Mouse (Mus musculus): ENCODE data around the gene Soga1. TPM values are rescaled to one million over a fixed set of nuclear protein-coding genes. Genes with fewer than 3 reads are reported as not detected.
A peak's percentile ranks its signal among the peaks of the same experiment; 100 is the strongest.

Gene Soga1
- 1 to 10 TPM; 2.8 to 4.5 TPM for total RNA-seq (2021)
- long read RNA-seq, experiment 1, full-length matches to known transcripts = 1 of 3 reads
- long read RNA-seq, experiment 1, partial matches to known transcripts = 1 of 3 reads
- long read RNA-seq, experiment 1, other reads (novel, unspliced or antisense) = 1 of 3 reads
- long read RNA-seq, experiment 2 = 0 reads

- Histone ChIP-seq H3K4me3 (peak within 1 kb of the TSS; percentile 93), H3K27ac (peak within 1 kb of the TSS; percentile 86)
- intact Hi-C loops (cut with DNase I) = loop anchor here (5.0 kb wide), 1 partner anchor 217 kb away; the partner anchor contains the start of gene Rab5if
- TF ChIP-seq CTCF (IDR thresholded peaks at IDR 0.05) = peak; percentile 67
- DNase-seq = peak; percentile 93
Observed at GRCm38 (mm10) chr2:157078793-157079700, at the start of gene Soga1. Gene Soga1 (minus strand): TSS chr2:157079254.

GRCm38 (mm10) chr2:157128072-157128471 is 49.0 kb upstream of the Soga1 start:
- no peak overlapping the region for H3K4me3 ChIP-seq
- intact Hi-C loops (cut with DNase I) = loop anchor here (5.0 kb wide), 1 partner anchor 134 kb away; no protein-coding TSS in a partner anchor
- peak; percentile 39 for TF ChIP-seq CTCF (IDR thresholded peaks at IDR 0.05)
- no peak overlapping the region for H3K27ac ChIP-seq
- DNase-seq = peak; percentile 22

GRCm38 (mm10) chr2:157127370-157127769 is 48.3 kb upstream of the Soga1 start:
- TF ChIP-seq CTCF (IDR thresholded peaks at IDR 0.05) = no peak
- intact Hi-C loops (cut with DNase I) = loop anchor here (5.0 kb wide), 1 partner anchor 135 kb away; no protein-coding TSS in a partner anchor
- Histone ChIP-seq H3K27ac (no peak overlapping the region), H3K4me3 (no peak overlapping the region)
- no peak for DNase-seq

- no peak for TF ChIP-seq CTCF (IDR thresholded peaks at IDR 0.05)
- H3K4me3 ChIP-seq = no peak overlapping the region
- H3K27ac ChIP-seq = no peak overlapping the region
- intact Hi-C loops (cut with DNase I) = loop anchor here (5.0 kb wide), 1 partner anchor 137 kb away; no protein-coding TSS in a partner anchor
- DNase-seq = no peak
Observed at GRCm38 (mm10) chr2:157125246-157125645, 46.2 kb upstream of the Soga1 start.

- Histone ChIP-seq H3K4me3 (no peak overlapping the region), H3K27ac (no peak overlapping the region)
- no peak for TF ChIP-seq CTCF (IDR thresholded peaks at IDR 0.05)
- intact Hi-C loops (cut with DNase I) = no loop called here
- DNase-seq = no peak
Observed at GRCm38 (mm10) chr2:157121766-157122165, 42.7 kb upstream of the Soga1 start.

- DNase-seq = no peak
- TF ChIP-seq CTCF (IDR thresholded peaks at IDR 0.05) = no peak
- intact Hi-C loops (cut with DNase I) = no loop called here
- no peak overlapping the region for H3K27ac ChIP-seq
- no peak overlapping the region for H3K4me3 ChIP-seq
Observed at GRCm38 (mm10) chr2:157119075-157119474, 40.0 kb upstream of the Soga1 start.

- Histone ChIP-seq H3K4me3 (no peak overlapping the region), H3K27ac (no peak overlapping the region)
- no peak for DNase-seq
- intact Hi-C loops (cut with DNase I) = no loop called here
- no peak for TF ChIP-seq CTCF (IDR thresholded peaks at IDR 0.05)
Observed at GRCm38 (mm10) chr2:157118556-157118955, 39.5 kb upstream of the Soga1 start.

GRCm38 (mm10) chr2:157116964-157117363 is 37.9 kb upstream of the Soga1 start:
- intact Hi-C loops (cut with DNase I) = no loop called here
- DNase-seq = no peak
- Histone ChIP-seq H3K27ac (no peak overlapping the region), H3K4me3 (no peak overlapping the region)
- peak; percentile 78 for TF ChIP-seq CTCF (IDR thresholded peaks at IDR 0.05)

GRCm38 (mm10) chr2:157108236-157108635 is 29.2 kb upstream of the Soga1 start:
- Histone ChIP-seq H3K27ac (no peak overlapping the region), H3K4me3 (no peak overlapping the region)
- no peak for TF ChIP-seq CTCF (IDR thresholded peaks at IDR 0.05)
- DNase-seq = no peak
- intact Hi-C loops (cut with DNase I) = no loop called here

- no peak for TF ChIP-seq CTCF (IDR thresholded peaks at IDR 0.05)
- intact Hi-C loops (cut with DNase I) = no loop called here
- Histone ChIP-seq H3K27ac (no peak overlapping the region), H3K4me3 (no peak overlapping the region)
- DNase-seq = no peak
Observed at GRCm38 (mm10) chr2:157104454-157104853, 25.4 kb upstream of the Soga1 start.

- Histone ChIP-seq H3K4me3 (no peak overlapping the region), H3K27ac (no peak overlapping the region)
- DNase-seq = no peak
- intact Hi-C loops (cut with DNase I) = no loop called here
- no peak for TF ChIP-seq CTCF (IDR thresholded peaks at IDR 0.05)
Observed at GRCm38 (mm10) chr2:157102256-157102655, 23.2 kb upstream of the Soga1 start.

GRCm38 (mm10) chr2:157101650-157102049 is 22.6 kb upstream of the Soga1 start:
- DNase-seq = no peak
- no peak for TF ChIP-seq CTCF (IDR thresholded peaks at IDR 0.05)
- intact Hi-C loops (cut with DNase I) = no loop called here
- Histone ChIP-seq H3K27ac (no peak overlapping the region), H3K4me3 (no peak overlapping the region)

GRCm38 (mm10) chr2:157100319-157100605 is 21.2 kb upstream of the Soga1 start:
- intact Hi-C loops (cut with DNase I) = no loop called here
- Histone ChIP-seq H3K4me3 (no peak overlapping the region), H3K27ac (0 out of 2 replicates have a peak overlapping the region, but pooled peaks have one; percentile 8)
- DNase-seq = no peak
- no peak for TF ChIP-seq CTCF (IDR thresholded peaks at IDR 0.05)
